Mouse (Mus musculus): ENCODE results near the gene Mmd.

DNA sequence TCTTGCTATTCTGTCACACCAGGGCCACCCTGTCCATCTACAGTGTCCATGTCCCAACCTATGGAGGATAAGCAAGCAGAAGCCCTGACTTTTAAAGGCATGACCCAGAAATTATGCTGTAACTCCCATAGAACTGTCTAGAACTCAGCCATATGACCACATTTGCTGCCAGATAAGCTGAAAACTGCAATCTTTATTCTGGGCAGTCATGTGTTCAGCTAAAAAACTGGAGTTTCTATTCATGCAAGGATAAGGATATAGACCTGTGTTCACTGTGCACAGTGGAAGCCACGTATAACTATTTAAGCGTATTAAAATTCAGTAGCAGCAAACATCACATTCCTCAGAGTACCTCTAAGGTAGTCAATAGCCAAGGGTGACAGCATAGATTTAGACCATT lies 6.0 kb upstream of the Mmd start:
- TF ChIP-seq CTCF (IDR thresholded peaks at IDR 0.05; ENCODE audit: low read depth, low read length) (no peak), GATA1 (IDR thresholded peaks at IDR 0.05; ENCODE audit: borderline replicate concordance, low read length) (no peak)

Measured in G1E (cell line).